Mouse (Mus musculus) CD4-positive helper T cell, adult 2 months (primary cell): Measurements from ENCODE around the gene Wrap53.
A peak's percentile ranks its signal among the peaks of the same experiment; 100 is the strongest.

Experiments used
- DNase-seq: peaks from one replicate; pipeline ENCODE4 v3.0.0-alpha.2; 2012; ENCODE audit warnings: low read depth, missing footprints, low spot score

Wrap53 gene

DNA sequence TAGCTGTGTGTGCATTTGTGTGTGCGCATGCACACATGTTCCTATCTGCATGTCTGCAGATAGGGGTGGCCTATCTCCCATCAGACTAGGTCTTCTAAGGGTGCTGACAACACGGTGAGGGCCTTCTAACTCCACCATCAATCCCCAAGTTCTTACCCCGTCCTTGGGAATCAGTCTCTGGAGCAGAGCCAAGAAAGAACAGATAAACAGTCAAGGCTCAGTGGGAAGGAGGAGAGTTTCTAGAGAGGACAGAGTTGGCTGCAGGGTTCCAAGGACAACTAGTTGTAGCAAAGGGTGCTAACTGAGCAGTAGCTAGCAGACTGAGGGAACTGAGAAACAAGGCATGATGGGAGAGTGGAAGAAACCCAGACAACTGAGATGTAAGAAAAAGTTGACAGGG lies 21.7 kb upstream of the Wrap53 start:
- no peak for DNase-seq

DNA sequence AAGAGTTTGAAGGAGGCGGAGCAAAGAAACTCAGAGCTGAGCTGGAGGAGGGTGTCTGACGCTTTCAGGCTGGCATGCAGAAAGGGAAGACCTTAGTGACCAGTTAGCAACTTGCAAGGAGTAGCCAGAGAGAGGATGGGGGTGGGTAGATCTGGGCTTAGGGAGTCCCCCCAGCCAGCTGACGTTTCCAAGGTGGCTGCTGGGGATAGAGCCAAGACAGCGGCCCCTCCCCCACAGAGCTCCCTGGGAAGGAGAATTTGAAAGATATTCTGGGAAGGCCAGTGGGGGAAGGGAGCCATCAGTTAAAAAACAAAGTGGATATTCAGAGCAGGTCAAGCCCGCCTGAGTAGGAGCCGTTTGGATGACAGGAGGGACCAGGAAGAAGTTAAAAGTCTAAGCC lies 20.0 kb upstream of the Wrap53 start:
- no peak for DNase-seq

DNA sequence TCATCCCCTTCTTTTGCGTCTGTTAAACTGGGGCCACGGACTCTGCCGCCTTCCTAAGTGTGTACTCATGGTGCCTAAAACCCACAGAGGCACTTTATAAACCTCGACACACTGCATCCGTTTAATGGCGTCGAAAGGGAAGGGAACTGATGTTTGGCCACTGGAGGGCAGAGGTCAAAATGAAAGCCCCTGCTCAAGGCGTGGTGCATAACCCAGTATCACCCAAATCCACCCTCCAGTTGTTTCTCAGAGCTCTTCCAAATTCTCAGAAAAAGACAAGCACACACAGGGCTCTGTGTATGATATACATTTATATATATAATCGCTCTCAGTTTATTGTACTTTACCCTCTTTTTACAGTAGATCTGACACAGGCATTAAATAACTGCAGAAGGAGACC lies 19.4 kb upstream of the Wrap53 start:
- no peak for DNase-seq

DNA sequence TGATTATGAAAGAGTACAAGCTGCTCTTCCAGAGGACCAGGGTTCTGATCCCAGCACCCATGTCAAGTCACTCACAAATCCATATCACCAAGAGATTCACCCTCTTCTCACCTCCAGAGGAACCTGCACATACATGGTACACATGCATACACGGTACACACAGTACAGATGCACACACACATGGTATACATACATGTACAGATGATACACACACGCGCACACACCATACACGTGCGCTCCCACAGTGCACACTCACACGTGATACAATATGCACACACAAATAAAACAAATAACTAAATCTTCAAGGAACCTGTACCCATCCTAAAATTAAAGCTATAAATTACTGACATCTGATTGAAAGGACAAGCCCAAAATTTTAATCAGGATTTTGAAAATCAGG lies 14.8 kb upstream of the Wrap53 start:
- no peak for DNase-seq

DNA sequence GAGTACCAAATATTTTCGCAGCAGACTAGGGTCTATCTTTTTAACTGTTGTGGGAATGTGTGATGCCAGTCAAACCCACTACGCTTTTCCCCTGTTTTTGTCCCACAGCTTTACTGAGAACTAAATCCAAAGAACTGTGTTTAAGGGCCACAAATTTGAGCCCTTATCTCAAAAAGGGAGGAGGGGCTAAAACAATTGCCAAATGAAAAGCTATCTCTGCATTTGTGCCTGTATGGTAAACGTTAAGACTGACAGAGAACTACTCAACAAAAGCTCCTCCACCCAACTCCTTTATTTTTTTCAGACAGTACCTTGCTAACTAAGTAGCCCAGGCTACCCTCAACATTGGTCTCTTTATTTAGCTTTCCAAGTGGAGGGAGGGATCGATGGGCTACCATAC lies 12.7 kb upstream of the Wrap53 start:
- no peak for DNase-seq

DNA sequence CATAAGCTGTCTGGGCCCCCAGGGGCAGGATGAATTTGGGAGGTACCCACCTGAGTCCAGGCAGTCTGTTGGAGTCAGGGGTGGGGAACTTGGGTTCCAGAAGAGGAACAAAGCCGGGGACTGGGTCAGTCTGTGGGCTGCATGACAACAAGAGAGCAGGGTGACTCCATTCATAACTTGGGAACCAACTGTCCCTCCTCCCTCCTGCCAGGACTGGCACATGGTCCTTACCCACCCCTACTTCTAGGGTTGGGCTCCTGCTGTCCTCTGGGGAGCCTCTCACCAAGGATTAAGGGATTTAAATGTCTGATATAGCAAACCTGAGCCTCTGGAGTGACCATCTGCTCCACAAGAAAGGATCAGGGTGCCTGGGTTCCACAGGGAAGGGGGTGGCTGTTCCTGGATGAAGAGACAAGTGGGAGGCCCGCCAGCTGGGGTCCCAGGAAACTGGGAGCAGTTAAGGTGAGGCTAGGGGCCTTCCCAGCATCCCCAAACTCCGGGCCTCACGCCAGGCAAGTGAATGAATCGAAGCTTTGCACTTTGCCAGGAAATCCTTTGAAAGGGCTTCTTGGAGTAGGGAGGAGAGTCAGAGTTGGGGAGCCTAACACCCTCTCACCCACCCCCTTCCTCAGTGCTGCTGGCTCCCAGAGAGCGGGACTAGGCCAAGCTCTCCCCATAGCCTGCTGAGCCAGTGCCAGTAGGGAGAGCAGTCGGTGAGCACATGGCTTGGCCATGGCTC lies 12.0 kb upstream of the Wrap53 start:
- no peak for DNase-seq

DNA sequence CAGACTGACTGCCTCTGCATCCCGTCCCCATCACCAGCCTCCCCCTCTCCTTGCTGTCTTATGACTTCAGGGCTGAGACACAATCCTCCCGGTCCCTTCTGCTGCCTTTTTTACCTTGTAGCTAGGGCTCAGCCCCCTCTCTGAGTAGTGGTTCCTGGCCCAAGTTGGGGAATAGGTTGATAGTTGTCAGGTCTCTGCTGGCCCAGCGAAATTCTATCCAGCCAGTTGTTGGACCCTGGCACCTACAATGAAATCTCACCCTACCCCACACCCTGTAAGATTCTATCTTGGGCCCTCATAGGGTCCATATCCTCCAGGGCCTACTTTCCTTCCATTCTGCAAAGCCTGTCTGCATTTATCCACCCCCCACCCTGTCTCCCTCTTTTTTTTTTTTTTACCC lies 11.4 kb upstream of the Wrap53 start:
- no peak for DNase-seq

DNA sequence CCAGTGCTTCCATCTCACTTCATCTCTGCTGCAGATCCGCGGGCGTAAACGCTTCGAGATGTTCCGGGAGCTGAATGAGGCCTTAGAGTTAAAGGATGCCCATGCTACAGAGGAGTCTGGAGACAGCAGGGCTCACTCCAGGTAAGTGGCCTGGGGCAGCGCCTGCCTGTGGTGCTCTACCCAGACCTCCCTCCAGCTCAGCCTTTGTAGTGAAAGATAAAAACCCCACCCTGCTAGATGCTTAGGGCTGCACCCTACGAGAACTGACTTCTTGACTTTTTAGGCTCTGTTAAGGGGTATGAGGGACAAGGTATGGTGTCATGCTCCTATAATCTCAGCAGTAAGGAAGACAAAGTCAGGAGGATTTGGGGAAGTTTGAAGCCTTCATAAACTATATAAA lies 10.6 kb upstream of the Wrap53 start:
- DNase-seq, result no peak

DNA sequence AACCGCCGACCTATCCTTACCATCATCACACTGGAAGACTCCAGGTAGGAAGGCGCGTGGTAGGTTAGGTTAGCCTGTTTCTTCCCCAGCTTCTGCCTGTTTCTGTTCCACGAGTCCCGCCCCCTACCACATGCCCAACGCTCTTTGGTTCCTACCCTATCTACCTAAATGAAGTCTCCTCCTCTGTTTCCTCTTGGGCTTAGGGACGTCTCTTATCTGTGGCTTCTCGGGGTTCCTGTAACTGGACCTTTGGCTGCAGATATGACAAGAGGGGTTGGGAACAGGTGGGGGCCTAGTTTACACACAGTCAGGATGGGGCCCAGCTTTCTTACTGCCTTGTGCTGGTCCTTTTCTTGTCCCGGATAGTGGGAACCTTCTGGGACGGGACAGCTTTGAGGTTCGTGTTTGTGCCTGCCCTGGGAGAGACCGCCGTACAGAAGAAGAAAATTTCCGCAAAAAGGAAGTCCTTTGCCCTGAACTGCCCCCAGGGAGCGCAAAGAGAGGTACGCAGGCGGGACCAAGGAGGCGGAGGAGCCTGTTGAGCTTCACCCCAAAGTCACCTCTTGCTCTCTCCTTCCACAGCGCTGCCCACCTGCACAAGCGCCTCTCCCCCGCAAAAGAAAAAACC lies 9.3 kb upstream of the Wrap53 start:
- DNase-seq, result no peak

DNA sequence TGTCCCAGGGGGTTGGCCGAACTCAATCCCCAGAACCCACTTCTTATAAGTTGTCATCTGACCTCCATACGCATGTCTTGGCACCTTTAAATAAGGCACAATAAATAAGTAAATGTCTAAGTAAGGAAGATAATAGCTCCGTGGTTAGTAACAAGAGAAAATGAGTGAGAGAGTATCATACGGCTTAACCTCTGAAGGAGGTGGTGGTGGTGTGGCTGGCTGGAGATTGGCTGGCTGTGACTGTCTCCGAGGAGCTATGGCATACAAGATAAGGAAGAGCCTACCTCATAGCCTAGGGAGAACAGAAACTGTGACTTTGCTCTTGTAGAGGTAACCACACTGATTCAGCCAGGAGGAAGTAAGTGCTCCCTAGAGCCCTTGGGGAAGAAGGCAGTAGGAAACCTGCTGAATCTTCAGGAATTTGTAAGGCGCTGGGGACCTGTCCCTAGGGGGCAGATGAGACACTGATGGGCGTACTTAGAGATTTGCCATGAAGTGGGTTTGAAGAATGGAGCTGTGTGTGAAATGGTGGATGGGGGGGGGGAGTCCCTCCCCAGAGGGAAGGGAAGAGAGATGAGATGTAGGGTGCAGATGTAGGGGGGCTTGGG lies 5.8 kb upstream of the Wrap53 start:
- no peak for DNase-seq

DNA sequence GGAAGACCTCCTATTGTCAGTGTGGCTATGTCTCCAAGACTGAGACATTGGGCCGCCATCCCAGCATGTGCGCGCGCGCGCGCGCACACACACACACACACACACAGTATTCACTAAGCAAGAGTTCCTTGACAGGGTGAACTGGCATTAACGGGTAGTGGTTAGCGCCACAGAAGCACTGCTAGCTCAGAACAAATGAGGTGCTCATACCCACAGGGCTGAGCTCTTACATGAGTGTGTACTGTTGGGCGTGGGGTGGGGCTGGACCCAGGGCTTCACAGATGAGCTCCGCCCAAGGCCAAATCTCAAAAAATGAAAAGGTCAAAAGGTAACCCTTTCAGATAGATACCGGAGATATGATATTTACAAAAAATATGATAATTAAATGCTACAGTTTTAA lies 4.9 kb upstream of the Wrap53 start:
- peak; percentile 24 for DNase-seq

DNA sequence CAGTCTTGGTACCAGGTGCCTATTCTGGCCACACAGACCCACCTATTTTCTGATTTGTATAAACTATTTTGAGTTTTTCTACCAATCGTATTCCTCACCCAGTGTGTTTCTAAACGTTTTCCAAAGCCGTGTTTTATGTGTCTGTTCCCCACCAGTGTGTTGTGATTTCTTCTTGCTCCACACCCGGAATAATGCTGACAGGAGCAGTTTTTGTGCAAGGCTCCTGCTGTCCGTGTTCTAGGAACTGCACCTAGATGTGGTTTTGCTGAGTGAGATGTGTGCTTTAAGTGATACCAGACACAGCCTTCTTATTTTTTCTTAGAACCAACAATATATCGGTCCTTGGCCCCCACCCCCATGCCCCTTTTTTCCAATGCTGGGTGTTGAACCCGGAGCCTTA lies 4.0 kb upstream of the Wrap53 start:
- DNase-seq, result no peak

DNA sequence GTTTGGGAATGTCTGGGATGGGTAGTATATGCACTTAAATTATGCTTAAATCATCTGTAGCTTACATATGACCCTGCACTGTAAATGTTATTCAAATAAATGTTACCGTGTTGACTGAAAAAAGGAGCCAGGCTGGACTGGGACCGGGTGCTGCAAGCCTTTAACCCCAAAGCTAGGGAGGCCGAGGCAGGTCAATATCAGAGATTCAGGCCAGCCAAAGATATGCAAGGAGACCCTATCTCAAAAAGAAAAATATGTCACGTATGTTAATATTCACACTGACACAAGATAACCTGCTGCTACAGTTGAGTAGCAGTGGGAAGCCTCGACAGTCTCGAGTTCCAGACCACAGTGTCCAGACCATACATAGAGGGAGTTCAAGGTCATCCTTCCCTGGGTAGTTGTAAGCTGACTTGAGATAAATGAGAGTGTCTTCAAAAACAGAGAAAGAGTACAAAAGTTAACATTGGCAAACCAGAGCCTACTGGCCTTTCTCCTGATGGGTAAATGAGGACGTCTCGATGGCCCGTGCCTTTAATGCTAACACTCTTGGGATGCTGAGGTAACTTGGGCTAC lies 2.3 kb upstream of the Wrap53 start:
- no peak for DNase-seq

DNA sequence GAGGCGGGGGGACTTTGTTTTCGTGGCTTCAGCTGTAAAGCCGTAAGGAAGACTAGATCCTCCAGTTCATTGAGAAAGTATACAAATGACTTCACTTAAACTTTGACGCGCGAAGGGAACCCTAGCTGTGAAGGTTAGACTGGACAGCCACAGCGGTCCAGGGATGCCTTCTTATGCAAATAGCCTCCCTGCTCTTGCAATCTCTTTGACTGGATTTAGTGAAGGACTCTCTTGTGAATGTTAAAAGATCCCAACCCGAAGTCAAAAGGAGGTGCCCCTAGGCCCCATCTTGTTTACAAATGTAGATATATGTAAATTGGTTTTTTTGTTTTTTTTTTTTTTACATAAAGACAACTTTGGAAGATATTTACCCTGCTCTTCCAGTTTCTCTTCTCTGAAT lies 1.8 kb upstream of the Wrap53 start:
- DNase-seq, result no peak

DNA sequence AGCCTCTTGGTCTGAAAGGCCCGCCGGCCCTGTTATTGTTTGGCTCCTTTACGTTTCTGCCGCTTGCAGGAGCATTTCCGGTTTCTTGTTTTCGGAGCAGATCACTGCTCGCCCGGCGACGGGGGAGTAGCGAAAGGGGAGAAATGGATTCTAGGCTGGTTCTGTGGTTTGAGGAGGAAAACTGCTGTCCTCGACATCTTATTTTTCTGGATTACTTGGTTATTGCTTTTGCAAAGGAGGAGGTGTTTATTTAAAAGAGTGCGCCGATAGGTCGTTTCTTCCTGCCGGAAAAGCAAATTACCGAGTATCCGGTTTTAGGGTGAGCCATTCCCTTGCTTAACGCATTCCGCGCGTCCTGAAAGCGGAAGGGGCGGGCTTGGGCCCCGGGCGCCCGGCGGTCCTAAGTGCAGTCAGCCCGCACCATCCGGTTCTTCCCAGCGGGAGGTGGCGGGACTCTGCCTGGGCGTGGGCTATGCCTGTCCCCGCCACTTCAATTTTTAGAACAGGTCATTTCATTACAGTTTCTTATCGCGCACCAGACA lies 1.2 kb upstream of the Wrap53 start:
- peak; percentile 93 for DNase-seq

DNA sequence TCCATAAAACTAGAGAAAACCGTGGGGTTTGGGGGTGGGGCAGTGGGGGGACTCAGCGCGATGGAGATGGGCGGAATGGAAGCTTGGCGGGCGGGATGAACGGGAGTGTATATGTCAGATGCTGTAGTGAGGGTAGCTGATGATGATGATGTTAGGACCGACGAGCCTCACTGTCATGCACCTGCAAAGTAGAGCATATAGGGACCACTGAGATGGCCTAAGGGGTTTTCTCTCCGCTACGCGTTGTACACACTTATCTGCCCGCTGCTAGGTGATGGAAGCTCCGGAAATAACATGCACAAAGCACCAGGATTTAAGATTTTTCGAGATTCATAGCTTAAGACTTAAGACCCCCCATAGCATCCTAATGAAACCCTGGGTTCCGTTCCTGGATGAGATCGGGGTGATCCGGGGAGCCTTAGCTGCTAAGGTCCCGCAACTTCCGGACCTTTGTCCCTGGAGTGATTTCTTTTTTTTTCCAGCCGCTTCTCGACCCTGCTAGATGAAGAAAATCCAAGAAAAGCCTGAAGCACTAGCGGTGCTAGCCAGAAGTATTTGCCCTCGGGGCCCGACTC lies 604 bp upstream of the Wrap53 start:
- DNase-seq, result no peak

DNA sequence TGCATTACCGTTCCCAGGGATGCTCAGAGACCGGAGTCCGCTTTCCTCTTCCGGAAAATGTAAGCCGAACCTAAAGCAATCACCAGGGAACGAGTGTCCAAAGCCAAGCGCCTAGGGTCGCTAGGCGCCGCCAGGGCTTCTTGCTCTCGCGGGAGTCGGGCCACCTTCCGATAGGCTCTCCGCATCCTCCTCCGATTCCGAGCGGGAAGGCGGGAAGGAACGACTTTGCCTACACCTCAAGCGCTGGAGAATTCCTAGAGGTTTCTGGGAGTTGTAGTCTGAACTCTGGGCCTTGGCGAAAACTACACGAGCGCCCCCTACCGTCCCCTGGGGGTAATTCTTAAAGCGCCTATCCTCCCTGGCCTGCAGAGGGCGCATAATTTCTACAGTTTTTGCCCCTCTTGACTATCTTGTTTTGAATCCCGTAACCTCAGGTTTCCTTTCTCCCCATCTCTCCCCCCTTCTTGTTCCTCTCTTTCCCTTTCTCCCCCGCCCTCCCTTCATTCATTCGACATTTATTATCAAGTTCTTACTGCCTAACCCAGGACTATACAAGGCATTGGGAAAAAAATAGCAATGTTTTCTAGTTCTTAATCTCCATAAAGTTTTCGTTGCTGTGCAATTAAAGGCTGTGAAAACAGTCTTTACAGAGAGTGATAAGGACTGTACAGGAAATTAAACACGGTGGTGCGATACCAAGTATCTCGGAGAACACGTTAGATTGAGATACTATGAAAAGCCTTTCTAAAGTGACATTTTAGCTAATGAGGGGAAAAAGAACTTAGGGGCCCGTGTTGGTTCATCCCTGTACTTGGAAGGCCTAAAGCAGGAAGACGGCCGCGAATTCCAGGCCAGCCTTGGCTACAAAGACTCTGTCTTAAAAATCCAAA lies 682 bp downstream of the Wrap53 start:
- peak; percentile 93 for DNase-seq

DNA sequence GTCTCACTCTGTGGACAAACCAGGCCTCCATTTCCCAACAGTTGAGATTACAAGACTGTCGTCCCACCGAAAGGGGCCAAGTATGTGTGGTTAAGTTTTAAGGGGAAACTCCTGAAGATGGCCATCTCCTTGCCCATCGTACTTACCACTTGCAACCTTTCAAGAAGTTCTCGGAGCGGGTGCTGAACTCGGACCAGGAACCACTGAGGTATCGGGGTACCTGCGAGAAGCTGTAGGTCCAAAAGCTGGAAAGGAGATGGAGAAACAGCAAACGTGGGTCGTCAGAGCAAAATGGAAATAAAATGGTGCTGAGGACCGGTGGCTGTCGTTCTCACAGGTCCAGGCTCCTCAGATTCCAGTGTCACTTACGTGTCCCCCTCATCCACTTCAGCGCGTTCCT lies 1.8 kb downstream of the Wrap53 start:
- DNase-seq, result no peak

DNA sequence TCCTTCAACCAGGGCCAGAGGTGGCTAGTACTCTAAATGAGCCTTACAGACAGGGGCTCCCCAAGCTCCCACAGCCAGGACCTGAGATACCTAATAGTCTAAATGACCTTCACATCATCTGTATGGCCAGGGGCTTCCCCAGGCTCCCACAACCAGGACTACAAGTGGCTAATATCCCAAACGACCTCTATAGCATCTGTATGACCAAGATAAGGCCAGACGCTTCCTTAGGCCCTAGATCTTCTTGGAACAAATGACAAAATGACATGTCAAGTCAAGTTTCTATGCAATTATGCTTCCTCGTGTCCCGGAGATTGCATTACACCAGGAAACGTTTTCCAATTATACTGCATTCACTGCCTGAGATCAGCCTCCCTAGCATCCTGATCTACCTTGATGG lies 3.7 kb downstream of the Wrap53 start:
- DNase-seq, result no peak

DNA sequence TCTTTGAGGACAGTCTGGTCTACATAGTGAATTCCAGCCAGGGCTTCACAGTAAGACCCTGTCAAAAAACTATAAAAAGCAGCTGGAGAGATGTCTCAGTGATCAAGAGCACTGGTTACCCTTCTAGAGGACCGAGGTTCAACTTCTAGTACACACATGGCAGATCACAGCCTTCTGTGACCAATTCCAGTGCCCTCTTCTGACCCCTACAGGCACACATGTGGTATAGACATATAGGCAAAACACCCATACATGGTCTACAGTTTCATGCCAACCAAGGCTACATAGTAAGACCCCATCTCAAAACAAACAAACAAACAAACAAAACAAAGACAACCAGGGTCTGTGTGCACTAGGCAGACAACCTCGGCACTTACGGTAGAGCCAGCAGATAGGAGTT lies 4.8 kb downstream of the Wrap53 start:
- DNase-seq, result peak; percentile 55

DNA sequence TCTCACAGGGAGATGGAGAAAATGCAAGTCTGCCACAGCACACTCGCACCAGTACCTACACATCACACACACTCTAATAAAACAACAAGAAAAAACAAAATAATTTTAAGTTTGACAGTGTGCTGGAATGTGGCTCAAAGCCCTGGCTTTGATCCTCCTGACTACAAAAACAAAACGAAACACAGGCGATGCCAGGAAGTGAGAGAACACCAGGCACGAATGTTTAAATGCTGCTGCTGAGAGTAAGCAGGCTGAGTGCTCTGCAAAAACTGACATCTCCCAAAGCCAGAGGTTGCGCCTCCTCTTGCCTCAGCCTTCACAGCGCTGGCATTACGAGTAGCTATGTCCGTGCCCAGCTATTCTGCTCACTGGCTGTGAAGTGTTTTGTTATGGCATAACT lies 14.9 kb downstream of the Wrap53 start:
- DNase-seq, result no peak
